Mouse (Mus musculus) liver, postnatal 0 days (tissue): ENCODE measurements around the gene Fam131c.

ENCODE experiments used
- CTCF ChIP-seq: sonication (generic); IDR thresholded peaks from 2 replicates; pipeline ENCODE4 v1.5.1; 2016; ENCODE audit warnings: antibody characterized with exemption, low read depth
- EP300 ChIP-seq: IDR thresholded peaks from 2 replicates; pipeline ENCODE4 v1.6.1; 2016; ENCODE audit warnings: antibody characterized with exemption, low read depth, mild to moderate bottlenecking

GRCm38 (mm10) chr4:141337986-141338385 lies 30.0 kb upstream of the Fam131c start:
- TF ChIP-seq CTCF (no peak), EP300 (no peak)
